Mouse (Mus musculus) embryonic facial prominence, embryonic 13.5 days (tissue): ENCODE results near the gene Sv2a. TPM values are rescaled to one million over a fixed set of nuclear protein-coding genes. Genes with fewer than 3 reads are reported as not detected.
A peak's percentile ranks its signal among the peaks of the same experiment; 100 is the strongest.
"Not testable (repeated sequence)": the region's sequence is repeated elsewhere in the genome, so short reads cannot be mapped to it uniquely, and the experiment has no call there.

Experiments used
- ATAC-seq: fragments of 200-750 bp; cut with Nextera tagmentation; 2 replicates; pipeline ENCODE4 v1.8.0; 2017; ENCODE audit warnings: low read depth; ENCODE audit not compliant: insufficient number of reproducible peaks, insufficient read depth, low FRiP score, low TSS enrichment
- H3K27ac ChIP-seq: fragments of 300-500 bp; sonication (generic); 2 replicates; pipeline ENCODE4 v1.5.1; 2015; ENCODE audit warnings: moderate library complexity, mild to moderate bottlenecking, inconsistent platforms
- H3K27me3 ChIP-seq: fragments of 300-500 bp; sonication (generic); 2 replicates; pipeline ENCODE4 v1.6.1; 2015; ENCODE audit warnings: mild to moderate bottlenecking, inconsistent platforms
- H3K36me3 ChIP-seq: fragments of 300-500 bp; sonication (generic); 2 replicates; pipeline ENCODE4 v1.6.1; 2015; ENCODE audit warnings: mild to moderate bottlenecking, inconsistent platforms
- H3K4me1 ChIP-seq: fragments of 300-500 bp; sonication (generic); 2 replicates; pipeline ENCODE4 v1.6.1; 2015; ENCODE audit warnings: inconsistent platforms
- H3K4me2 ChIP-seq: fragments of 300-500 bp; sonication (generic); 2 replicates; pipeline ENCODE4 v1.6.1; 2015; ENCODE audit warnings: moderate library complexity, mild to moderate bottlenecking, inconsistent platforms
- H3K4me3 ChIP-seq: fragments of 300-500 bp; sonication (generic); 2 replicates; pipeline ENCODE4 v1.5.1; 2015; ENCODE audit warnings: mild to moderate bottlenecking, inconsistent platforms
- H3K9ac ChIP-seq: fragments of 300-500 bp; sonication (generic); 2 replicates; pipeline ENCODE4 v1.6.1; 2015; ENCODE audit warnings: mild to moderate bottlenecking, inconsistent platforms
- H3K9me3 ChIP-seq: fragments of 300-500 bp; sonication (generic); 2 replicates; pipeline ENCODE4 v1.6.1; 2016; ENCODE audit warnings: inconsistent platforms
- WGBS: fragments of 180-500 bp; shearing (Covaris S2); methylation state at CpG from one replicate; pipeline ENCODE4 v1.1.7; 2015; ENCODE audit warnings: mixed read lengths; 5-methylcytosine and 5-hydroxymethylcytosine counted together
- polyA plus RNA-seq: library from polyadenylated mRNA; unstranded; fragments of >200 nt; fragmentation: Nextera tagmentation; extraction: Ambion mirVana; gene quantifications from 2 replicates; pipeline ENCODE4 v1.2.1, GENCODE M21; 2015

The Sv2a gene
- polyA plus RNA-seq, 1 experiment from 2014 or later = 8.7 TPM

DNA sequence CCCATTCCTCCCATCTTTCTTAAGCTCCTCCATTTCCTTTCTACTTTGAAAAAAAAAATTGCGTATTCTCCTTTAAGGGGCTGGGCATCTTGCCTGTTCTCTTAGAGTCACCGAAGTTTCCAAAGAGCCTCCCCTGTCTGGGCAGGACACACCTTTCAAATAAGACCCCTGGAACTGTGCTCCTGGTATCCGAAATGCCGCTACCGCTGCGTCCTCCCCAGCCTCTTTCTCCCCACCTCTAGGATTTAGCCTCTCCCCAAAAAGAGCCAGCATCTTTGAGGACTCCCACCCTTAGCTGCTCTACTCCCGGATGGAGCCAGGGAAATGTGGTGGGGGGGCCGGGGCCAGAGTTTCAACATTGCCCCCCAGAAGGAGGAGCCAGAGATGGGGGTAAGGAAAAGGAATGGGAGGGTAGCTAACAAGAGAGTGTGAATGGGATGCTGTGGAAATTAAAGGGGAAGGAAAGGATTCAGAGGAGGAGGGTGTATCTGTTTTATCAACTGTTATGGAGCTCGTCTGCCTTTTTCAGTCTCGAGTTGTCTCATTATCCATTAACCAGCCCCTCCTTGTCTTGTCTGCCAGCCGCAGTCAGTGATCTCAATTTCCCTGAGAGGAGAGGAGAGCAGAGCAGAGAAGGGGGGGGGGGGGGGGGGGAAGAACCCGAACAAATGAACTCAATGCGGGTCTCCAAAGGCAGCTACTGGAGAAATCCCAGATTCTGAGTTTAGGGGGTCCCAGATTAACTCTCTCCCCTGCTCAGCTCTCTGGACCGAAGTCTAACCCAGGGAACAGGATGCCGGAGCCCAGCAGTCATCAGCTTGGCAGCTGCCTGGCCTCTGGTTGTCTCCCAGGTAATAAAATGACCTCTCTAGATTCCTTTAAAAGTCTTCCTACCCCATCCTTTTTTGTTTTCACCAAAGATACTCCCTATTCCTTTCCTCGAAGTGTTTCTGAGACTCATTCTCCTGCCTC is 18.8 kb upstream of the Sv2a start, which contains the start of gene Mtmr11:
Gene Mtmr11 (plus strand): TSS at position 136 of the 972 bp plus-strand sequence.
- Histone ChIP-seq H3K4me2 (peak within 1 kb of the TSS; percentile 88), H3K27ac (peak within 1 kb of the TSS; percentile 93), H3K4me1 (peaks cover 29% of the 10 kb centered on the region), H3K9me3 (no peaks in the 10 kb centered on the region), H3K9ac (peak within 1 kb of the TSS; percentile 82), H3K27me3 (no peaks in the 10 kb centered on the region), H3K36me3 (peaks cover 16% of the 10 kb centered on the region), H3K4me3 (peak within 1 kb of the TSS; percentile 63)
- WGBS = 7% methylated on average over 16 of the region's 16 CpGs
- ATAC-seq = no peak

- H3K9ac ChIP-seq = peak overlapping the region; percentile 82
- H3K36me3 ChIP-seq = peaks cover 21% of the 10 kb centered on the region
- peak overlapping the region; percentile 88 for H3K4me2 ChIP-seq
- ATAC-seq = no peak
- 89% methylated on average over 6 of the region's 6 CpGs for WGBS
- H3K27me3 ChIP-seq = no peaks in the 10 kb centered on the region
- H3K9me3 ChIP-seq = no peaks in the 10 kb centered on the region
- H3K27ac ChIP-seq = peak overlapping the region; percentile 93; the same call in 1 of the 2 replicates
- H3K4me3 ChIP-seq = peak overlapping the region; percentile 63
- H3K4me1 ChIP-seq = peaks cover 29% of the 10 kb centered on the region
Measured at GRCm38 (mm10) chr3:96163040-96163439, 17.9 kb upstream of the Sv2a start.

- Histone ChIP-seq H3K4me3 (no peak overlapping the region), H3K36me3 (peaks cover 44% of the 10 kb centered on the region), H3K9ac (no peak overlapping the region), H3K9me3 (no peaks in the 10 kb centered on the region), H3K4me2 (no peak overlapping the region), H3K4me1 (peaks cover 31% of the 10 kb centered on the region), H3K27me3 (no peaks in the 10 kb centered on the region), H3K27ac (peak overlapping the region; percentile 39; the same call in 1 of the 2 replicates)
- 78% methylated on average over 12 of the region's 12 CpGs for WGBS
- no peak for ATAC-seq
Measured at GRCm38 (mm10) chr3:96168466-96169158, 12.3 kb upstream of the Sv2a start.

GRCm38 (mm10) chr3:96170276-96170675 is 10.7 kb upstream of the Sv2a start:
- Histone ChIP-seq H3K9me3 (no peaks in the 10 kb centered on the region), H3K9ac (no peak overlapping the region), H3K36me3 (peaks cover 49% of the 10 kb centered on the region), H3K27me3 (no peaks in the 10 kb centered on the region), H3K4me1 (peaks cover 42% of the 10 kb centered on the region), H3K27ac (0 out of 2 replicates have a peak overlapping the region, but pooled peaks have one; percentile 99), H3K4me2 (0 out of 2 replicates have a peak overlapping the region, but pooled peaks have one; percentile 9), H3K4me3 (no peak overlapping the region)
- no peak for ATAC-seq
- 90% methylated on average over 4 of the region's 4 CpGs for WGBS

GRCm38 (mm10) chr3:96170976-96171545 is 9.9 kb upstream of the Sv2a start:
- H3K4me2 ChIP-seq = peak overlapping the region; percentile 93
- H3K9ac ChIP-seq = peak overlapping the region; percentile 88
- H3K9me3 ChIP-seq = no peaks in the 10 kb centered on the region
- ATAC-seq = no peak
- H3K4me1 ChIP-seq = peaks cover 42% of the 10 kb centered on the region
- H3K4me3 ChIP-seq = peak overlapping the region; percentile 93
- WGBS = 65% methylated on average over 10 of the region's 10 CpGs
- H3K27me3 ChIP-seq = no peaks in the 10 kb centered on the region
- H3K27ac ChIP-seq = peak overlapping the region; percentile 99
- peaks cover 51% of the 10 kb centered on the region for H3K36me3 ChIP-seq

- H3K27me3 ChIP-seq = no peaks in the 10 kb centered on the region
- peak overlapping the region; percentile 99 for H3K27ac ChIP-seq
- peaks cover 42% of the 10 kb centered on the region for H3K4me1 ChIP-seq
- 20% methylated on average over 18 of the region's 18 CpGs for WGBS
- H3K9ac ChIP-seq = peak overlapping the region; percentile 88
- H3K4me2 ChIP-seq = peak overlapping the region; percentile 93
- H3K36me3 ChIP-seq = peaks cover 55% of the 10 kb centered on the region
- peak; percentile 8; the same call in 1 of the 2 replicates for ATAC-seq
- H3K4me3 ChIP-seq = peak overlapping the region; percentile 93
- no peaks in the 10 kb centered on the region for H3K9me3 ChIP-seq
Measured at GRCm38 (mm10) chr3:96171583-96172196, 9.3 kb upstream of the Sv2a start.

GRCm38 (mm10) chr3:96172197-96173178 is 8.5 kb upstream of the Sv2a start, which contains the start of gene Sf3b4:
Gene Sf3b4, plus strand, starts transcription at chr3:96172332.
- no peaks in the 10 kb centered on the region for H3K27me3 ChIP-seq
- H3K4me3 ChIP-seq = peak within 1 kb of the TSS; percentile 93
- peak within 1 kb of the TSS; percentile 93 for H3K4me2 ChIP-seq
- peak; percentile 89 for ATAC-seq
- peaks cover 61% of the 10 kb centered on the region for H3K36me3 ChIP-seq
- H3K4me1 ChIP-seq = peaks cover 42% of the 10 kb centered on the region
- H3K9ac ChIP-seq = peak within 1 kb of the TSS; percentile 88
- H3K27ac ChIP-seq = peak within 1 kb of the TSS; percentile 99
- H3K9me3 ChIP-seq = no peaks in the 10 kb centered on the region
- under 1% methylated on average over 53 of the region's 58 CpGs for WGBS

DNA sequence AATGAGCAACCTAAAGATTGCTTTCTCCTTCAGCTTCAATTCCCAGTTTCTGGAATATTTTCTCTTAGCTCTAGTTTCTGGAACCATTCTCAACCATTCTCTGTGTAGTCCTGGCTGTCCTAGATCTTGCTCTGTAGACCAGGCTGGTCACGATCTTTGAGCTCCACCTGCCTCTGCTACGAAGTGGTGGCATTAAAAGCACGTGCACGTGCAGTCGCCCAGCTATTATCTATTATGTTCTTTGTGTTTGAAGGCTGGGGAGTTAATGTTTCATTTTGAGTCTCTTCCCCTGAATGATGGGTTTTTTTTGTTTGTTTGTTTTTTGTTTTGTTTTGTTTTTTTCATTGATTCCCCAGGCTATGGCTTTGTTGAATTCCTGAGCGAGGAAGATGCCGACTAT is 7.8 kb upstream of the Sv2a start:
- H3K4me3 ChIP-seq = peak overlapping the region; percentile 93
- peaks cover 61% of the 10 kb centered on the region for H3K36me3 ChIP-seq
- H3K4me2 ChIP-seq = peak overlapping the region; percentile 93
- H3K9ac ChIP-seq = peak overlapping the region; percentile 88
- H3K27ac ChIP-seq = 0 out of 2 replicates have a peak overlapping the region, but pooled peaks have one; percentile 99
- H3K9me3 ChIP-seq = no peaks in the 10 kb centered on the region
- no peak for ATAC-seq
- WGBS = 28% methylated on average over 7 of the region's 7 CpGs
- H3K27me3 ChIP-seq = no peaks in the 10 kb centered on the region
- peaks cover 42% of the 10 kb centered on the region for H3K4me1 ChIP-seq

GRCm38 (mm10) chr3:96174042-96174441 is 6.9 kb upstream of the Sv2a start:
- not testable (repeated sequence) for H3K27me3 ChIP-seq, H3K27ac ChIP-seq, H3K9me3 ChIP-seq, H3K4me3 ChIP-seq, ATAC-seq
- peaks cover 37% of the 10 kb centered on the region for H3K4me1 ChIP-seq
- peaks cover 62% of the 10 kb centered on the region for H3K36me3 ChIP-seq
- H3K4me2 ChIP-seq = peak overlapping the region; percentile 93
- peak overlapping the region; percentile 36; the same call in 1 of the 2 replicates for H3K9ac ChIP-seq
- WGBS = 68% methylated on average over 4 of the region's 4 CpGs

DNA sequence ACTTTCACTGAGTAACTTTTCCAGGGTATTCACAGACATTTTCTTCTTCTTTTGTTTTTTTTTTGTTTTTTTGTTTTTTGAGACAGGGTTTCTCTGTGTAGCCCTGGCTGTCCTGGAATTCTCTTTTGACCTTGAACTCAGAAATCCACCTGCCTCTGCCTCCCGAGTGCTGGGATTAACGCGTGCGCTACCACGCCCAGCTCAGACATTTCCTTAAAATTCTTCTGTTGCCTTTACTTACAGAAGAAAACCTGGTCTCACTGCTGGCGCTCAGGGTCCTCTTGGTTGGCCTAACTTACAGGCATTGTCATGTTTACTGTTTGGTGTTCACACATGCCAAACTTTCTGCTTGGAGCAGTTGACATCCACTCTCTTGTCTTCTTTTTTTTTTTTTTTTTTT is 5.7 kb upstream of the Sv2a start:
- H3K27me3 ChIP-seq = no peaks in the 10 kb centered on the region
- H3K9ac ChIP-seq = no peak overlapping the region
- no peak for ATAC-seq
- H3K4me1 ChIP-seq = peaks cover 35% of the 10 kb centered on the region
- no peak overlapping the region for H3K27ac ChIP-seq
- no peaks in the 10 kb centered on the region for H3K9me3 ChIP-seq
- H3K4me2 ChIP-seq = no peak overlapping the region
- 92% methylated on average over 6 of the region's 6 CpGs for WGBS
- peaks cover 52% of the 10 kb centered on the region for H3K36me3 ChIP-seq
- H3K4me3 ChIP-seq = no peak overlapping the region
